Mouse (Mus musculus) ovary, postnatal 10 days (tissue): ENCODE measurements at regions not wholly inside any gene's neighbourhood (a gene's known extent, or its start where the extent isn't known, plus 50 kb on each side); places are given as distances from the start of the nearest gene placed in this dataset.

Source experiments
- DNase-seq: peaks from one replicate; pipeline ENCODE4 v3.0.0; 2022; ENCODE audit warnings: low spot score

- DNase-seq: no peak
These were observed 580.3 kb downstream of the Kctd12 start for GRCm38 (mm10) chr14:102402061-102402689.

GRCm38 (mm10) chr14:102396036-102396734 lies 586.3 kb downstream of the Kctd12 start:
- DNase-seq: no peak

- no peak for DNase-seq
These were observed 590.1 kb downstream of the Kctd12 start for GRCm38 (mm10) chr14:102392351-102392750.

- no peak for DNase-seq
These were observed 609.4 kb downstream of the Kctd12 start for GRCm38 (mm10) chr14:102372994-102373567.

GRCm38 (mm10) chr14:102361589-102361988 lies 620.8 kb downstream of the Kctd12 start:
- no peak for DNase-seq

GRCm38 (mm10) chr14:102329409-102329808 lies 599.7 kb downstream of the Lmo7 start:
- no peak for DNase-seq

- DNase-seq: no peak
These were observed 576.6 kb downstream of the Lmo7 start for GRCm38 (mm10) chr14:102306332-102306731.

GRCm38 (mm10) chr14:102302826-102303225 lies 573.1 kb downstream of the Lmo7 start:
- DNase-seq: no peak

GRCm38 (mm10) chr14:102300251-102300650 lies 570.5 kb downstream of the Lmo7 start:
- DNase-seq: no peak

- DNase-seq: no peak
These were observed 561.6 kb downstream of the Lmo7 start for GRCm38 (mm10) chr14:102291361-102291760.

GRCm38 (mm10) chr14:102250076-102250475 lies 520.3 kb downstream of the Lmo7 start:
- no peak for DNase-seq

GRCm38 (mm10) chr14:102248581-102248980 lies 518.8 kb downstream of the Lmo7 start:
- DNase-seq: no peak

GRCm38 (mm10) chr14:102248023-102248422 lies 518.3 kb downstream of the Lmo7 start:
- DNase-seq: no peak

GRCm38 (mm10) chr14:102243806-102244536 lies 514.2 kb downstream of the Lmo7 start:
- DNase-seq: no peak

GRCm38 (mm10) chr14:102216581-102217368 lies 487.0 kb downstream of the Lmo7 start:
- no peak for DNase-seq

GRCm38 (mm10) chr14:102215267-102215964 lies 485.7 kb downstream of the Lmo7 start:
- no peak for DNase-seq

GRCm38 (mm10) chr14:102212079-102212478 lies 482.3 kb downstream of the Lmo7 start:
- DNase-seq: no peak

- no peak for DNase-seq
These were observed 475.3 kb downstream of the Lmo7 start for GRCm38 (mm10) chr14:102204881-102205671.

GRCm38 (mm10) chr14:102199430-102199829 lies 469.7 kb downstream of the Lmo7 start:
- no peak for DNase-seq

GRCm38 (mm10) chr14:102190786-102191185 lies 461.0 kb downstream of the Lmo7 start:
- no peak for DNase-seq
